ENCODE assay signal across 21 mouse cellular contexts in the genomic region with DNA sequence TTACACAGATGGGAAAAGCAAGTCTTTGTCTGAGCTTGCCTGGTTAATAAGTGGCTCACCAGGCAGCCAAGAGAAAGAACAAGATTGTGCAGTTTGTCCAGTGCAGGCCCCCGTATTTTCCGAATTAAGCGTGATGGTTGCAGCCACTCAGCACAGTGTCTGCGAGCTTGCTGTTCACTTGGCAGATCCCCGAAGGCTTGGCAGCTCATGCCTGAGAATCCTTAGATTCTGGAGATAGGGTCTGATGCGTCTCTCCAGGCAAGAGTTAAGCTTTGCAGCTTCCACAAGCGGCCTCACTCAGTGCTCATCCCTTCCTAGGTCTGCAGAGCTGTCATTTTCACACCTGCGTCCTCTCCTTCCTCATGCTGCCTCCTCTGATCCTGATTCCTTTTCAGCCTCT. TPM values are rescaled to one million over a fixed set of nuclear protein-coding genes. Genes with fewer than 3 reads are reported as not detected.
A peak's percentile ranks its signal among the peaks of the same experiment; 100 is the strongest.
DNase-seq lines count a peak whose midpoint lies in the region; ATAC-seq and TF ChIP-seq lines count a peak whose summit lies in the region.
"Had no signal": no experiment of that assay in that cellular context is flagged by ENCODE, and none has a peak within 500 bp of the region (broad histone marks: within the 10 kb centered on the region; RNA-seq: fewer than 3 reads in every experiment).

No protein-coding gene starts in this region.

- no peak for TF ChIP-seq CTCF in forebrain, postnatal 0 days (IDR thresholded peaks at IDR 0.05; ENCODE audit: low read depth)
- no peak for TF ChIP-seq CTCF in brain, embryonic 14.5 days (IDR thresholded peaks at IDR 0.05; ENCODE audit: borderline replicate concordance, extremely low read depth, insufficient read depth, insufficient read length)

- no peak overlapping the region for H3K9ac ChIP-seq in forebrain, embryonic 14.5 days (ENCODE audit: low read length)
- no peak overlapping the region for H3K9ac ChIP-seq in forebrain, embryonic 11.5 days (ENCODE audit: low read length)
- no peak overlapping the region for H3K9ac ChIP-seq in forebrain, postnatal 0 days
- no peak overlapping the region for H3K9ac ChIP-seq in forebrain, embryonic 13.5 days
- no peak overlapping the region for H3K9ac ChIP-seq in neural tube, embryonic 15.5 days (replicated peaks)
- H3K9ac ChIP-seq: hindbrain, embryonic 12.5 days; hindbrain, embryonic 15.5 days had no signal

- 0 out of 2 replicates have a peak, but pooled peaks cover 2% of the 10 kb centered on the region for H3K36me3 ChIP-seq in forebrain, embryonic 14.5 days (ENCODE audit: control insufficient read depth, insufficient read depth, low read length)
- peaks cover 3% of the 10 kb centered on the region; the same call in 1 of the 2 replicates for H3K36me3 ChIP-seq in forebrain, embryonic 11.5 days (ENCODE audit: control insufficient read depth, insufficient read depth, low read length)
- no peaks in the 10 kb centered on the region for H3K36me3 ChIP-seq in forebrain, postnatal 0 days (ENCODE audit: insufficient read depth)
- peaks cover 29% of the 10 kb centered on the region; the same call in 1 of the 2 replicates for H3K36me3 ChIP-seq in forebrain, embryonic 13.5 days (ENCODE audit: poor library complexity, severe bottlenecking)
- H3K36me3 ChIP-seq in neural tube, embryonic 15.5 days, result no peaks in the 10 kb centered on the region
- H3K36me3 ChIP-seq: hindbrain, embryonic 15.5 days had no signal

- H3K27ac ChIP-seq in forebrain, embryonic 14.5 days (ENCODE audit: low read depth, low read length), result no peak overlapping the region
- H3K27ac ChIP-seq in forebrain, embryonic 11.5 days (ENCODE audit: low read depth, low read length), result no peak overlapping the region
- H3K27ac ChIP-seq in forebrain, postnatal 0 days (ENCODE audit: low read depth, low read length), result no peak overlapping the region
- no peak overlapping the region for H3K27ac ChIP-seq in forebrain, embryonic 13.5 days
- H3K27ac ChIP-seq in neural tube, embryonic 15.5 days (replicated peaks), result no peak overlapping the region
- H3K27ac ChIP-seq: gastrocnemius, adult 2 months; hindbrain, embryonic 12.5 days had no signal

- ATAC-seq in forebrain, embryonic 14.5 days, result no peak; the same call in 1 of the 2 replicates
- no peak for ATAC-seq in forebrain, embryonic 11.5 days (replicated peaks; ENCODE audit: low FRiP score)
- peak; percentile 60 for ATAC-seq in forebrain, postnatal 0 days
- ATAC-seq in forebrain, embryonic 13.5 days, result no peak; the same call in 1 of the 2 replicates
- no peak for ATAC-seq in neural tube, embryonic 15.5 days (ENCODE audit: low FRiP score)
- ATAC-seq: CD4-positive, CD25-positive, alpha-beta regulatory T cell, adult 4 months; intestine, postnatal 0 days had no signal

- peak; percentile 60 for DNase-seq in forebrain, embryonic 14.5 days (ENCODE audit: low spot score)
- no peak for DNase-seq in forebrain, embryonic 11.5 days (ENCODE audit: low spot score)
- DNase-seq in forebrain, postnatal 0 days, result peak; percentile 67
- peak; percentile 46 to 60 for DNase-seq in right cerebral cortex, postnatal 10 days (ENCODE audit: low spot score in 2 of 2)
- DNase-seq in right cerebral cortex, adult 18-20 months, result no peak
- peak; percentile 57 for DNase-seq in brain, embryonic 14.5 days (ENCODE audit: low read depth)
- DNase-seq: adrenal gland, adult 2 months; adrenal gland, postnatal 14 days; cerebellum, adult 18-20 months; cerebellum, adult 9-10 months; gastrocnemius, adult 2 months; gastrocnemius, postnatal 14 days; heart, adult 11 months had no signal

- no peak overlapping the region for H3K4me3 ChIP-seq in forebrain, embryonic 14.5 days (ENCODE audit: low read depth, low read length)
- no peak overlapping the region for H3K4me3 ChIP-seq in forebrain, embryonic 11.5 days (ENCODE audit: low read depth, low read length)
- H3K4me3 ChIP-seq in forebrain, postnatal 0 days (ENCODE audit: low read depth, low read length), result no peak overlapping the region
- H3K4me3 ChIP-seq in forebrain, embryonic 13.5 days, result no peak overlapping the region
- no peak overlapping the region for H3K4me3 ChIP-seq in neural tube, embryonic 15.5 days (replicated peaks)
- H3K4me3 ChIP-seq: gastrocnemius, adult 2 months; hindbrain, embryonic 12.5 days; hindbrain, embryonic 15.5 days had no signal

- no peaks in the 10 kb centered on the region for H3K4me1 ChIP-seq in forebrain, embryonic 14.5 days (ENCODE audit: control insufficient read depth, insufficient read depth, low read length)
- no peaks in the 10 kb centered on the region for H3K4me1 ChIP-seq in forebrain, embryonic 11.5 days (replicated peaks; ENCODE audit: control insufficient read depth, insufficient read depth, low read length)
- no peaks in the 10 kb centered on the region for H3K4me1 ChIP-seq in forebrain, postnatal 0 days (ENCODE audit: insufficient read depth)
- 0 out of 2 replicates have a peak, but pooled peaks cover 4% of the 10 kb centered on the region for H3K4me1 ChIP-seq in forebrain, embryonic 13.5 days
- peaks cover 10% of the 10 kb centered on the region; the same call in 1 of the 2 replicates for H3K4me1 ChIP-seq in neural tube, embryonic 15.5 days
- H3K4me1 ChIP-seq: hindbrain, embryonic 12.5 days had no signal

- no peak for TF ChIP-seq POLR2A in brain, embryonic 14.5 days (IDR thresholded peaks at IDR 0.05; ENCODE audit: borderline replicate concordance, extremely low read depth, insufficient read depth, insufficient read length, poor library complexity, severe bottlenecking)

- H3K4me2 ChIP-seq in forebrain, embryonic 14.5 days (ENCODE audit: low read length), result no peak overlapping the region
- H3K4me2 ChIP-seq in forebrain, embryonic 11.5 days (ENCODE audit: low read depth, low read length, severe bottlenecking), result no peak overlapping the region
- no peak overlapping the region for H3K4me2 ChIP-seq in forebrain, postnatal 0 days (ENCODE audit: low read depth)
- no peak overlapping the region for H3K4me2 ChIP-seq in forebrain, embryonic 13.5 days
- no peak overlapping the region for H3K4me2 ChIP-seq in neural tube, embryonic 15.5 days
- H3K4me2 ChIP-seq: heart, embryonic 11.5 days; hindbrain, embryonic 12.5 days; hindbrain, embryonic 15.5 days had no signal

- no peaks in the 10 kb centered on the region for H3K9me3 ChIP-seq in forebrain, embryonic 14.5 days (replicated peaks; ENCODE audit: control insufficient read depth, low read length)
- H3K9me3 ChIP-seq in forebrain, embryonic 11.5 days (ENCODE audit: control insufficient read depth, low read length), result no peaks in the 10 kb centered on the region
- no peaks in the 10 kb centered on the region for H3K9me3 ChIP-seq in forebrain, postnatal 0 days (ENCODE audit: low read length)
- H3K9me3 ChIP-seq in forebrain, embryonic 13.5 days (replicated peaks), result no peaks in the 10 kb centered on the region
- H3K9me3 ChIP-seq in neural tube, embryonic 15.5 days (replicated peaks), result no peaks in the 10 kb centered on the region
- H3K9me3 ChIP-seq: hindbrain, embryonic 12.5 days; hindbrain, embryonic 15.5 days had no signal

- H3K27me3 ChIP-seq in forebrain, embryonic 14.5 days (replicated peaks; ENCODE audit: control insufficient read depth, insufficient read depth, low read length), result no peaks in the 10 kb centered on the region
- H3K27me3 ChIP-seq in forebrain, embryonic 11.5 days (ENCODE audit: control insufficient read depth, insufficient read depth, low read length), result no peaks in the 10 kb centered on the region
- H3K27me3 ChIP-seq in forebrain, postnatal 0 days (ENCODE audit: insufficient read depth, low read length), result no peaks in the 10 kb centered on the region
- H3K27me3 ChIP-seq in forebrain, embryonic 13.5 days, result no peaks in the 10 kb centered on the region
- H3K27me3 ChIP-seq in neural tube, embryonic 15.5 days (replicated peaks), result no peaks in the 10 kb centered on the region
- H3K27me3 ChIP-seq: hindbrain, embryonic 12.5 days; hindbrain, embryonic 15.5 days had no signal

- WGBS in forebrain, embryonic 14.5 days, result 84% methylated on average over 8 of the region's 8 CpGs
- WGBS in forebrain, embryonic 11.5 days, result 89% methylated on average over 8 of the region's 8 CpGs
- 65% methylated on average over 8 of the region's 8 CpGs for WGBS in forebrain, postnatal 0 days
- 91% methylated on average over 8 of the region's 8 CpGs for whole genome bisulfite sequencing in forebrain, embryonic 13.5 days
- 88% methylated on average over 8 of the region's 8 CpGs for WGBS in neural tube, embryonic 15.5 days

RNA-seq across cellular contexts. Expression of gene Evc2, which starts 30.5 kb away (rescaled TPM):
- polyA plus RNA-seq in forebrain, embryonic 14.5 days (2014; fragmentation: Nextera tagmentation; extraction: Ambion mirVana), result 4.0 and 4.5 TPM in 2 replicates
- polyA plus RNA-seq in forebrain, embryonic 11.5 days (2014; fragmentation: Nextera tagmentation; extraction: Ambion mirVana), result 16.8 and 19.1 TPM in 2 replicates
- total RNA-seq in forebrain, postnatal 0 days (2014; rRNA removed), result 2.8 and 4.8 TPM in 2 replicates
- 2.8 and 3.0 TPM in 2 replicates for polyA plus RNA-seq in forebrain, postnatal 0 days (2015; fragmentation: Nextera tagmentation; extraction: Ambion mirVana)
- polyA plus RNA-seq in forebrain, embryonic 13.5 days (2015; fragmentation: Nextera tagmentation; extraction: Ambion mirVana), result 7.5 and 8.3 TPM in 2 replicates
- 8.8 and 13.5 TPM in 2 replicates for polyA plus RNA-seq in brain, embryonic 14.5 days (2012; rRNA removed)
- polyA plus RNA-seq in neural tube, embryonic 15.5 days (2015; fragmentation: Nextera tagmentation; extraction: Ambion mirVana), result 5.3 and 6.8 TPM in 2 replicates
- total RNA-seq: MEL had no signal
- polyA plus RNA-seq: CD4-positive, CD25-positive, alpha-beta regulatory T cell, adult 4 months had no signal

RNA-seq across cellular contexts. Expression of gene Evc, which starts 32.1 kb away (rescaled TPM):
- polyA plus RNA-seq in forebrain, embryonic 14.5 days (2014; fragmentation: Nextera tagmentation; extraction: Ambion mirVana), result 4.3 and 5.1 TPM in 2 replicates
- 24.2 and 26.7 TPM in 2 replicates for polyA plus RNA-seq in forebrain, embryonic 11.5 days (2014; fragmentation: Nextera tagmentation; extraction: Ambion mirVana)
- total RNA-seq in forebrain, postnatal 0 days (2014; rRNA removed), result 8.5 and 9.9 TPM in 2 replicates
- 2.3 and 2.4 TPM in 2 replicates for polyA plus RNA-seq in forebrain, postnatal 0 days (2015; fragmentation: Nextera tagmentation; extraction: Ambion mirVana)
- 10.4 and 13.1 TPM in 2 replicates for polyA plus RNA-seq in forebrain, embryonic 13.5 days (2015; fragmentation: Nextera tagmentation; extraction: Ambion mirVana)
- 12.4 and 16.2 TPM in 2 replicates for polyA plus RNA-seq in brain, embryonic 14.5 days (2012; rRNA removed)
- polyA plus RNA-seq in neural tube, embryonic 15.5 days (2015; fragmentation: Nextera tagmentation; extraction: Ambion mirVana), result 4.4 and 5.7 TPM in 2 replicates
- total RNA-seq: MEL had no signal
- polyA plus RNA-seq: CD4-positive, CD25-positive, alpha-beta regulatory T cell, adult 4 months had no signal

Comparison
In these comparisons a context has a peak if more than half of its experiments do, and no peak if none do; other contexts are left out.
1. DNase-seq: peak in forebrain, embryonic 14.5 days (single experiment), forebrain, postnatal 0 days (single experiment), right cerebral cortex, postnatal 10 days (2 of 2) and brain, embryonic 14.5 days (single experiment); none in forebrain, embryonic 11.5 days (single experiment) and right cerebral cortex, adult 18-20 months (single experiment).